In the genomic region with DNA sequence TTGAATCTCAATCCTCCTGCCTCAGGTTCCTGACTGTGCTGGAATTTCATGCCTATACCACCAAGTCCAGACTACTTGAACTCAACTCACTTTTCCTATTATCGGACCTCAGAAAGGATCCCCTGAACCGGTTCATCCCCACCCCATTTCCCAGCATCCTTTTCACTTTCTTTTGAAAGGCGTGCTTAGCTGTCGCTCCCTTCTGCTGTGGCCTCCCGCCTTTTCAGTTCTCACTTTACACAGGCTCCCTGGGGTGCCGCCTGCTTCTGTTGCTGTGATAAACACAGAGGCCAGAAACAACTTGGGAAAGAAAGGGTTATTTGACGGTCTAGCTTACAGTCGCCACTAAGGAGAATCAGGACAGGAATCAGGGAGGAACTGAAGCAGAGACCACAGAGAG, we compare ENCODE assay signal across 17 mouse cellular contexts. TPM values are rescaled to one million over a fixed set of nuclear protein-coding genes. Genes with fewer than 3 reads are reported as not detected.
DNase-seq lines count a peak whose midpoint lies in the region; ATAC-seq and TF ChIP-seq lines count a peak whose summit lies in the region.
"Had no signal": no experiment of that assay in that cellular context is flagged by ENCODE, and none has a peak within 500 bp of the region (broad histone marks: within the 10 kb centered on the region; RNA-seq: fewer than 3 reads in every experiment).

No protein-coding gene starts in this region.

- no peaks in the 10 kb centered on the region for H3K79me2 ChIP-seq in CH12.LX (replicated peaks; ENCODE audit: control insufficient read depth, extremely low read depth, insufficient read depth, poor library complexity, severe bottlenecking)

- no peak for TF ChIP-seq CTCF in CH12.LX (conservative IDR thresholded peaks at IDR 0.05 in 1 of 2, IDR thresholded peaks at IDR 0.05 in 1 of 2; ENCODE audit: low read depth in 2 of 2, low read length in 2 of 2)

- peak; percentile 15 for DNase-seq in hindbrain, embryonic 10.5 days (ENCODE audit: low spot score)
- no peak for DNase-seq in hindbrain, embryonic 14.5 days (ENCODE audit: low spot score)
- DNase-seq in CH12.LX (ENCODE audit: extremely low read depth) (no peak), R1 (ENCODE audit: low read depth, low spot score) (peak; percentile 61)
- no peak for DNase-seq in limb, embryonic 14.5 days (ENCODE audit: low spot score)
- no peak for DNase-seq in cerebellum, postnatal 4 days (ENCODE audit: low spot score in 2 of 2)
- DNase-seq in cerebellum, adult 9-11 months = no peak
- DNase-seq: adrenal gland, postnatal 25 days; cerebellum, postnatal 10 days; gastrocnemius, postnatal 36 days; heart, postnatal 14 days; left cerebral cortex, postnatal 4 days; right cerebral cortex, postnatal 14 days; thymus, postnatal 36 days had no signal

- dilution Hi-C loops in CH12.LX (cut with MboI; ENCODE audit: extremely low pct_ligation_motif_present, extremely low pct_unique_long_range_greater_than_20kb, low sequenced_read_pairs) = no loop called here

- H3K27ac ChIP-seq in hindbrain, embryonic 10.5 days = peak overlapping the region; percentile 6; the same call in 1 of the 2 replicates
- no peak overlapping the region for H3K27ac ChIP-seq in hindbrain, embryonic 14.5 days
- no peak overlapping the region for H3K27ac ChIP-seq in CH12.LX (ENCODE audit: insufficient read depth, low read depth)
- no peak overlapping the region for H3K27ac ChIP-seq in limb, embryonic 14.5 days (replicated peaks; ENCODE audit: low read depth, low read length)
- H3K27ac ChIP-seq: heart, embryonic 10.5 days had no signal

- no peak for TF ChIP-seq RAD21 in CH12.LX (IDR thresholded peaks at IDR 0.05; ENCODE audit: low read depth, low read length)

- TF ChIP-seq EP300 in CH12.LX (IDR thresholded peaks at IDR 0.05; ENCODE audit: low read length) = no peak

- TF ChIP-seq POLR2A in CH12.LX (IDR thresholded peaks at IDR 0.05; ENCODE audit: low read depth, low read length) = no peak
- no peak for TF ChIP-seq POLR2A in limb, embryonic 14.5 days (IDR thresholded peaks at IDR 0.05; ENCODE audit: borderline replicate concordance, extremely low read depth, insufficient read depth, insufficient read length)

- in situ Hi-C loops in CH12.LX (cut with MboI; ENCODE audit: low pct_ligation_motif_present, low pct_unique_long_range_greater_than_20kb, low sequenced_read_pairs) = no loop called here

- ATAC-seq in hindbrain, embryonic 14.5 days (ENCODE audit: low FRiP score) = no peak
- no peak for ATAC-seq in limb, embryonic 14.5 days (ENCODE audit: low FRiP score, low read depth)
- ATAC-seq: intestine, embryonic 16.5 days had no signal

- H3K9me3 ChIP-seq in hindbrain, embryonic 10.5 days = no peaks in the 10 kb centered on the region
- no peaks in the 10 kb centered on the region for H3K9me3 ChIP-seq in hindbrain, embryonic 14.5 days (ENCODE audit: control insufficient read depth, low read length)
- peaks cover 2% of the 10 kb centered on the region for H3K9me3 ChIP-seq in CH12.LX (replicated peaks; ENCODE audit: low read length)
- H3K9me3 ChIP-seq in limb, embryonic 14.5 days (ENCODE audit: control insufficient read depth, low read length) = no peaks in the 10 kb centered on the region
- H3K9me3 ChIP-seq: heart, embryonic 10.5 days had no signal

- H3K9ac ChIP-seq in hindbrain, embryonic 14.5 days = no peak overlapping the region
- H3K9ac ChIP-seq in CH12.LX (ENCODE audit: insufficient read depth, low read depth) = no peak overlapping the region
- peak overlapping the region; percentile 4; the same call in 1 of the 2 replicates for H3K9ac ChIP-seq in limb, embryonic 14.5 days (ENCODE audit: low read depth, low read length, severe bottlenecking)

- no peaks in the 10 kb centered on the region for H3K36me3 ChIP-seq in hindbrain, embryonic 10.5 days
- no peaks in the 10 kb centered on the region for H3K36me3 ChIP-seq in hindbrain, embryonic 14.5 days (replicated peaks; ENCODE audit: control insufficient read depth, insufficient read depth)
- no peaks in the 10 kb centered on the region for H3K36me3 ChIP-seq in CH12.LX (replicated peaks in 1 of 2; ENCODE audit: control insufficient read depth in 1 of 2, insufficient read depth in 1 of 2, low read length in 1 of 2)
- no peaks in the 10 kb centered on the region for H3K36me3 ChIP-seq in limb, embryonic 14.5 days (ENCODE audit: control insufficient read depth, insufficient read depth, low read length)
- H3K36me3 ChIP-seq: heart, embryonic 10.5 days had no signal

- 4% methylated on average over 8 of the region's 8 CpGs for WGBS in hindbrain, embryonic 10.5 days
- under 1% methylated on average over 8 of the region's 8 CpGs for WGBS in hindbrain, embryonic 14.5 days
- 5% methylated on average over 8 of the region's 8 CpGs for WGBS in limb, embryonic 14.5 days

- peaks cover 12% of the 10 kb centered on the region for H3K4me1 ChIP-seq in hindbrain, embryonic 10.5 days (replicated peaks)
- no peaks in the 10 kb centered on the region for H3K4me1 ChIP-seq in hindbrain, embryonic 14.5 days (replicated peaks; ENCODE audit: control insufficient read depth, insufficient read depth, low read length)
- peaks cover 10 to 24% of the 10 kb centered on the region in 2 experiments for H3K4me1 ChIP-seq in CH12.LX (ENCODE audit: control insufficient read depth in 1 of 2, insufficient read depth in 2 of 2)
- no peaks in the 10 kb centered on the region for H3K4me1 ChIP-seq in limb, embryonic 14.5 days (ENCODE audit: control insufficient read depth, insufficient read depth, low read length)
- H3K4me1 ChIP-seq: heart, embryonic 10.5 days had no signal

- H3K4me3 ChIP-seq in hindbrain, embryonic 10.5 days = peak overlapping the region; percentile 16; the same call in 1 of the 2 replicates
- H3K4me3 ChIP-seq in hindbrain, embryonic 14.5 days (replicated peaks; ENCODE audit: low read length) = no peak overlapping the region
- H3K4me3 ChIP-seq in CH12.LX (replicated peaks in 1 of 3; ENCODE audit: low read depth in 2 of 3, low read length in 2 of 3, poor library complexity in 1 of 3) = no peak overlapping the region
- H3K4me3 ChIP-seq in limb, embryonic 14.5 days (replicated peaks; ENCODE audit: low read length) = no peak overlapping the region
- H3K4me3 ChIP-seq: heart, embryonic 10.5 days had no signal

- H3K27me3 ChIP-seq in hindbrain, embryonic 10.5 days (ENCODE audit: insufficient read depth, poor library complexity, severe bottlenecking) = no peaks in the 10 kb centered on the region; the same call in 1 of the 2 replicates
- no peaks in the 10 kb centered on the region for H3K27me3 ChIP-seq in hindbrain, embryonic 14.5 days (ENCODE audit: control insufficient read depth, insufficient read depth, low read length)
- H3K27me3 ChIP-seq in CH12.LX (replicated peaks) = no peaks in the 10 kb centered on the region
- no peaks in the 10 kb centered on the region for H3K27me3 ChIP-seq in limb, embryonic 14.5 days (ENCODE audit: control insufficient read depth, insufficient read depth, low read length)

- H3K4me2 ChIP-seq in hindbrain, embryonic 14.5 days (replicated peaks) = no peak overlapping the region
- no peak overlapping the region for H3K4me2 ChIP-seq in CH12.LX (ENCODE audit: insufficient read depth, low read depth, poor library complexity, severe bottlenecking)
- H3K4me2 ChIP-seq in limb, embryonic 14.5 days (replicated peaks; ENCODE audit: low read depth, low read length, severe bottlenecking) = no peak overlapping the region

RNA-seq across cellular contexts. Expression of gene H2-Oa, which starts 9.0 kb away (rescaled TPM):
- 0.80 and 0.82 TPM in 2 replicates for polyA plus RNA-seq in hindbrain, embryonic 10.5 days (2016; fragmentation: Nextera tagmentation; extraction: Ambion mirVana)
- 0.29 TPM in 1 of 2 replicates, not detected in the other for polyA plus RNA-seq in hindbrain, embryonic 14.5 days (2014; fragmentation: Nextera tagmentation; extraction: Ambion mirVana)
- total RNA-seq in CH12.LX (2012; rRNA removed) (16.1 and 21.5 TPM in 2 replicates), CH12.LX (2014; rRNA removed) (32.8 and 42.7 TPM in 2 replicates)
- 30.5 and 40.4 TPM in 2 replicates for polyA plus RNA-seq in CH12.LX (2012; ENCODE audit: insufficient read length, low read depth)
- polyA plus RNA-seq in limb, embryonic 14.5 days (2012; rRNA removed) = 1.0 and 1.7 TPM in 2 replicates
- polyA plus RNA-seq in limb, embryonic 14.5 days (2014; fragmentation: Nextera tagmentation; extraction: Ambion mirVana) = 0.70 and 0.85 TPM in 2 replicates
- total RNA-seq: gastrocnemius, postnatal 36 days; layer of hippocampus, adult 18-20 months; left cerebral cortex, postnatal 4 days had no signal

RNA-seq across cellular contexts. Expression of gene H2-DMa, which starts 36.2 kb away (rescaled TPM):
- polyA plus RNA-seq in hindbrain, embryonic 10.5 days (2016; fragmentation: Nextera tagmentation; extraction: Ambion mirVana) = 5.8 and 7.7 TPM in 2 replicates
- polyA plus RNA-seq in hindbrain, embryonic 14.5 days (2014; fragmentation: Nextera tagmentation; extraction: Ambion mirVana) = 19.2 and 20.2 TPM in 2 replicates
- total RNA-seq in CH12.LX (2012; rRNA removed) = 67.7 and 77.4 TPM in 2 replicates
- 114 and 119 TPM in 2 replicates for total RNA-seq in CH12.LX (2014; rRNA removed)
- 82.5 and 112 TPM in 2 replicates for polyA plus RNA-seq in CH12.LX (2012; ENCODE audit: insufficient read length, low read depth)
- 13.1 and 20.2 TPM in 2 replicates for polyA plus RNA-seq in limb, embryonic 14.5 days (2012; rRNA removed)
- 16.8 and 19.0 TPM in 2 replicates for polyA plus RNA-seq in limb, embryonic 14.5 days (2014; fragmentation: Nextera tagmentation; extraction: Ambion mirVana)

RNA-seq across cellular contexts. Expression of gene Brd2, which starts 39.3 kb away (rescaled TPM):
- polyA plus RNA-seq in hindbrain, embryonic 10.5 days (2016; fragmentation: Nextera tagmentation; extraction: Ambion mirVana) = 131 and 135 TPM in 2 replicates
- polyA plus RNA-seq in hindbrain, embryonic 14.5 days (2014; fragmentation: Nextera tagmentation; extraction: Ambion mirVana) = 133 and 136 TPM in 2 replicates
- 101 and 125 TPM in 2 replicates for total RNA-seq in CH12.LX (2012; rRNA removed)
- 137 and 141 TPM in 2 replicates for total RNA-seq in CH12.LX (2014; rRNA removed)
- polyA plus RNA-seq in CH12.LX (2012; ENCODE audit: insufficient read length, low read depth) = 247 and 252 TPM in 2 replicates
- 197 and 217 TPM in 2 replicates for polyA plus RNA-seq in limb, embryonic 14.5 days (2012; rRNA removed)
- polyA plus RNA-seq in limb, embryonic 14.5 days (2014; fragmentation: Nextera tagmentation; extraction: Ambion mirVana) = 121 and 141 TPM in 2 replicates

RNA-seq across cellular contexts. Expression of gene Col11a2, which starts 43.9 kb away (rescaled TPM):
- 0.99 and 1.7 TPM in 2 replicates for polyA plus RNA-seq in hindbrain, embryonic 10.5 days (2016; fragmentation: Nextera tagmentation; extraction: Ambion mirVana)
- polyA plus RNA-seq in hindbrain, embryonic 14.5 days (2014; fragmentation: Nextera tagmentation; extraction: Ambion mirVana) = 2.7 and 3.4 TPM in 2 replicates
- total RNA-seq in CH12.LX (2012; rRNA removed) = 6.0 and 7.6 TPM in 2 replicates
- total RNA-seq in CH12.LX (2014; rRNA removed) = 3.0 and 4.5 TPM in 2 replicates
- 5.8 and 7.2 TPM in 2 replicates for polyA plus RNA-seq in CH12.LX (2012; ENCODE audit: insufficient read length, low read depth)
- 201 and 242 TPM in 2 replicates for polyA plus RNA-seq in limb, embryonic 14.5 days (2012; rRNA removed)
- polyA plus RNA-seq in limb, embryonic 14.5 days (2014; fragmentation: Nextera tagmentation; extraction: Ambion mirVana) = 71.6 and 72.1 TPM in 2 replicates

RNA-seq across cellular contexts. Expression of gene Rxrb, which starts 51.5 kb away (rescaled TPM):
- 49.1 and 56.4 TPM in 2 replicates for polyA plus RNA-seq in hindbrain, embryonic 10.5 days (2016; fragmentation: Nextera tagmentation; extraction: Ambion mirVana)
- polyA plus RNA-seq in hindbrain, embryonic 14.5 days (2014; fragmentation: Nextera tagmentation; extraction: Ambion mirVana) = 32.2 and 34.5 TPM in 2 replicates
- total RNA-seq in CH12.LX (2012; rRNA removed) (42.7 and 47.7 TPM in 2 replicates), CH12.LX (2014; rRNA removed) (27.0 and 27.4 TPM in 2 replicates)
- polyA plus RNA-seq in CH12.LX (2012; ENCODE audit: insufficient read length, low read depth) = 36.9 and 41.4 TPM in 2 replicates
- 83.2 and 98.9 TPM in 2 replicates for polyA plus RNA-seq in limb, embryonic 14.5 days (2012; rRNA removed)
- 29.2 and 33.6 TPM in 2 replicates for polyA plus RNA-seq in limb, embryonic 14.5 days (2014; fragmentation: Nextera tagmentation; extraction: Ambion mirVana)

Comparison
In these comparisons a context has a peak if more than half of its experiments do, and no peak if none do; other contexts are left out.
1. DNase-seq: peak in hindbrain, embryonic 10.5 days (single experiment) and R1 (single experiment); none in hindbrain, embryonic 14.5 days (single experiment), CH12.LX (single experiment), limb, embryonic 14.5 days (single experiment), cerebellum, postnatal 4 days (0 of 2) and cerebellum, adult 9-11 months (single experiment).
2. RNA of gene H2-Oa, which starts 9.0 kb away (polyA plus RNA-seq): 30.5 to 40.4 TPM in CH12.LX; 0.70 to 1.7 TPM in limb, embryonic 14.5 days, 0.80 to 0.82 TPM in hindbrain, embryonic 10.5 days and 0.29 TPM in hindbrain, embryonic 14.5 days; every median in the first group is over 10 times any median in the second.